Mouse (Mus musculus) liver, postnatal 0 days (tissue): ENCODE data around the gene Ak5. TPM values are rescaled to one million over a fixed set of nuclear protein-coding genes. Genes with fewer than 3 reads are reported as not detected.

Experiments
- ATAC-seq: fragments of 200-750 bp; cut with Nextera tagmentation; 2 replicates; pipeline ENCODE4 v1.8.0; 2017; ENCODE audit warnings: mild to moderate bottlenecking, moderate library complexity
- DNase-seq: peaks from one replicate; pipeline ENCODE4 v3.0.0-alpha.2; 2016
- H3K27ac ChIP-seq: fragments of 300-500 bp; sonication (generic); 2 replicates; pipeline ENCODE4 v1.5.1; 2014; ENCODE audit warnings: antibody characterized with exemption, moderate library complexity, mild to moderate bottlenecking, low read depth
- H3K27me3 ChIP-seq: fragments of 300-500 bp; sonication (generic); 2 replicates; pipeline ENCODE4 v1.6.1; 2014; ENCODE audit warnings: low read length, control low read depth, mixed read lengths; ENCODE audit not compliant: insufficient read depth
- H3K36me3 ChIP-seq: fragments of 300-500 bp; sonication (generic); replicated peaks from 2 replicates; pipeline ENCODE4 v1.6.1; 2014; ENCODE audit warnings: mild to moderate bottlenecking, control low read depth, low read length, moderate library complexity, mixed read lengths; ENCODE audit not compliant: insufficient read depth
- H3K4me1 ChIP-seq: fragments of 300-500 bp; sonication (generic); 2 replicates; pipeline ENCODE4 v1.6.1; 2014; ENCODE audit warnings: antibody characterized with exemption, mild to moderate bottlenecking, control low read depth; ENCODE audit not compliant: insufficient read depth
- H3K4me2 ChIP-seq: fragments of 300-500 bp; sonication (generic); 2 replicates; pipeline ENCODE4 v1.6.1; 2014; ENCODE audit warnings: low read depth, mild to moderate bottlenecking, low read length, moderate library complexity, mixed read lengths
- H3K4me3 ChIP-seq: fragments of 300-500 bp; sonication (generic); 2 replicates; pipeline ENCODE4 v1.5.1; 2014; ENCODE audit warnings: low read depth, low read length
- H3K9ac ChIP-seq: fragments of 300-500 bp; sonication (generic); replicated peaks from 2 replicates; pipeline ENCODE4 v1.6.1; 2014; ENCODE audit warnings: mild to moderate bottlenecking, moderate library complexity
- H3K9me3 ChIP-seq: fragments of 300-500 bp; sonication (generic); 2 replicates; pipeline ENCODE4 v1.6.1; 2016; ENCODE audit warnings: mild to moderate bottlenecking, control low read depth, low read length, mixed read lengths
- CTCF ChIP-seq: sonication (generic); IDR thresholded peaks from 2 replicates; pipeline ENCODE4 v1.5.1; 2016; ENCODE audit warnings: antibody characterized with exemption, low read depth
- EP300 ChIP-seq: IDR thresholded peaks from 2 replicates; pipeline ENCODE4 v1.6.1; 2016; ENCODE audit warnings: antibody characterized with exemption, low read depth, mild to moderate bottlenecking
- WGBS: fragments of 180-500 bp; shearing (Covaris S2); extraction: QIAGEN DNeasy Blood & Tissue Kit; methylation state at CpG from one replicate; pipeline ENCODE4 v1.1.7; 2014; ENCODE audit not compliant: insufficient replicate concordance; 5-methylcytosine and 5-hydroxymethylcytosine counted together
- polyA plus RNA-seq: library from polyadenylated mRNA; unstranded; fragments of >200 nt; fragmentation: Nextera tagmentation; extraction: Ambion mirVana; gene quantifications from 2 replicates; pipeline ENCODE4 v1.2.1, GENCODE M21; 2015

Ak5 gene
- polyA plus RNA-seq, 1 experiment from 2014 or later = 0.11 TPM

- no peaks in the 10 kb centered on the region for H3K9me3 ChIP-seq
- DNase-seq = no peak
- H3K4me1 ChIP-seq = no peaks in the 10 kb centered on the region
- H3K36me3 ChIP-seq = no peaks in the 10 kb centered on the region
- no peak overlapping the region for H3K4me3 ChIP-seq
- TF ChIP-seq EP300 (no peak), CTCF (no peak)
- 83% methylated on average over 12 of the region's 12 CpGs for WGBS
- H3K27ac ChIP-seq = no peak overlapping the region
- ATAC-seq = no peak
- no peak overlapping the region for H3K9ac ChIP-seq
- H3K4me2 ChIP-seq = no peak overlapping the region
- no peaks in the 10 kb centered on the region for H3K27me3 ChIP-seq
Observed at GRCm38 (mm10) chr3:152508419-152508993, 159.7 kb downstream of the Ak5 start.

DNA sequence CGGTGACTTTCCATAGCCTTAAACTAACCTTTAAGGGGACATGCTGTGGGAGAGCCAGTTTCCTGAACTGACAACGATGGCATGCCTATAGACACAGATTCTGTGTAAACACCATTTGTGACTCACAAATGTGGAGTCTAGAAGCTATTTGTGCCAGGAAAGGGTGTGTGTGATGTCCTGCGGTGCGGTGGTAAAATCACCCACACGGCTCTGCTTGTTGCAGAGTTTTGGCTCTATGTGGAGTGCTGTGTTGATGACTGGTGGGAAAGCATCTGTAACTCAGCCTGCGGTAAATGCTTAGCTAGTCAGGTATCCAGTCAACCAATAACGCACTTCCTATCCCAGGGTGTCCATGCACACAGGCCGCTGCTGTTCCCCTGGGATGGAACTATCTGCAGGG lies 160.3 kb downstream of the Ak5 start:
- H3K27me3 ChIP-seq = no peaks in the 10 kb centered on the region
- ATAC-seq (no peak), DNase-seq (no peak)
- H3K4me2 ChIP-seq = no peak overlapping the region
- 77% methylated on average over 8 of the region's 8 CpGs for WGBS
- no peaks in the 10 kb centered on the region for H3K9me3 ChIP-seq
- no peak overlapping the region for H3K27ac ChIP-seq
- H3K4me3 ChIP-seq = no peak overlapping the region
- H3K9ac ChIP-seq = no peak overlapping the region
- TF ChIP-seq EP300 (no peak), CTCF (no peak)
- no peaks in the 10 kb centered on the region for H3K36me3 ChIP-seq
- no peaks in the 10 kb centered on the region for H3K4me1 ChIP-seq

GRCm38 (mm10) chr3:152498968-152499696 lies 169.0 kb downstream of the Ak5 start:
- H3K4me1 ChIP-seq = no peaks in the 10 kb centered on the region
- no peak overlapping the region for H3K4me2 ChIP-seq
- no peak for ATAC-seq
- no peak for DNase-seq
- H3K9ac ChIP-seq = no peak overlapping the region
- H3K36me3 ChIP-seq = no peaks in the 10 kb centered on the region
- H3K27me3 ChIP-seq = no peaks in the 10 kb centered on the region
- no peak overlapping the region for H3K4me3 ChIP-seq
- no peaks in the 10 kb centered on the region for H3K9me3 ChIP-seq
- TF ChIP-seq EP300 (peak; percentile 19; the same call in 1 of the 2 replicates), CTCF (no peak)
- WGBS = 49% methylated on average over 2 of the region's 2 CpGs
- H3K27ac ChIP-seq = no peak overlapping the region

GRCm38 (mm10) chr3:152497842-152498241 lies 170.3 kb downstream of the Ak5 start:
- 72% methylated on average over 2 of the region's 2 CpGs for WGBS

DNA sequence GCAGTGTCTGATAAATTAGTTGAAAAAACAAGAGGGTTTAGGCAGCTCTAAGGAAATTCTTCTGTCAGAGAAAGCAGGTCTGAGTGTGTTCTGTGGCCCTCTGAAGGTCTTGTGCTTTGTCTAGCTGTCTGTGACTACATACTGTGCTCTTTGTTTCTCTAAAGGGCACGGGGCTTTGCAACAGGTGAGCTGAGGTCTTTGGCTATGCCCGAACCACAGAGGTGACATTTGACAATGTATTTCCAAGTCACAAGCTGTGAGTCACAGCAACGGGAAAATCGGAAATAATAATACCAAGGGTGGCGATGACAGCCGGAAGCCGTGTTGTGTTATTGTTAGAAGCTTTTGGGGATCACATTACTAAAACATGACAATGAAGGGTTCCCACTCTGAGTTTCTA lies 171.1 kb downstream of the Ak5 start:
- Histone ChIP-seq H3K9me3 (no peaks in the 10 kb centered on the region), H3K36me3 (no peaks in the 10 kb centered on the region), H3K4me3 (no peak overlapping the region), H3K9ac (no peak overlapping the region), H3K4me2 (no peak overlapping the region), H3K4me1 (no peaks in the 10 kb centered on the region), H3K27me3 (no peaks in the 10 kb centered on the region), H3K27ac (no peak overlapping the region)
- TF ChIP-seq EP300 = no peak
- TF ChIP-seq CTCF = no peak
- DNase-seq (no peak), ATAC-seq (no peak)
- 84% methylated on average over 7 of the region's 7 CpGs for WGBS

More at GRCm38 (mm10) chr3:152497842-152498241, 170.3 kb downstream of the Ak5 start:
- H3K9me3 ChIP-seq = no peaks in the 10 kb centered on the region
- H3K27ac ChIP-seq = no peak overlapping the region
- H3K36me3 ChIP-seq = no peaks in the 10 kb centered on the region
- H3K9ac ChIP-seq = no peak overlapping the region
- no peak for ATAC-seq
- H3K4me1 ChIP-seq = no peaks in the 10 kb centered on the region
- H3K27me3 ChIP-seq = no peaks in the 10 kb centered on the region
- no peak overlapping the region for H3K4me2 ChIP-seq
- DNase-seq = no peak
- no peak overlapping the region for H3K4me3 ChIP-seq
- no peak for TF ChIP-seq EP300

DNA sequence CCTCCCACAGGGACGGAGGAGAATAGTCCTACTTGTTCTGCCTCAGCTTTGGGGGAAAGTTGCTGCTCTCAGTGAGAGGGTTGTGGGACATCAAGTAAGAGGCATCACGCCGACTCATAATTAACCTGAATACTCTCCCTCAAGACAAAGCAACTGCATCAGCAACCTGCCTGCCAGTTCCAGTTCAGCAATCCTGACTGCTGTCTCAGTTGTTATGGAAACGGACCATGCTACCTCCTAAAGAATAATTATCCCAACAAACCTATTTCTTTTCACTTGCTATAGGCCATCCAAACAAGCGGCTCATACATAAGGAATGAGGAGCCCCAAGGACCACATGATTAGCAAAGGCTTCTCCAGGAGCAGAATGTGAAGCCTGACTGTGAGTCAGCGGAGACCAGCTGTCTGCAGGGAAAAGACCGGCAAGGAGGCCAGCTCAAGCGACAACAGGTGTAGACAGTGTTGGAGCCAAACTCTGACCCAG lies 172.7 kb downstream of the Ak5 start:
- WGBS = 83% methylated on average over 8 of the region's 8 CpGs
- no peak overlapping the region for H3K4me3 ChIP-seq
- no peaks in the 10 kb centered on the region for H3K27me3 ChIP-seq
- no peak overlapping the region for H3K27ac ChIP-seq
- no peaks in the 10 kb centered on the region for H3K9me3 ChIP-seq
- no peaks in the 10 kb centered on the region for H3K36me3 ChIP-seq
- no peaks in the 10 kb centered on the region for H3K4me1 ChIP-seq
- ATAC-seq (no peak), DNase-seq (no peak)
- TF ChIP-seq CTCF (no peak), EP300 (no peak)
- no peak overlapping the region for H3K9ac ChIP-seq
- no peak overlapping the region for H3K4me2 ChIP-seq
